Mouse (Mus musculus) ES-Bruce4 (cell line): ENCODE data around the gene Olfr460. TPM values are rescaled to one million over a fixed set of nuclear protein-coding genes. Genes with fewer than 3 reads are reported as not detected.
A peak's percentile ranks its signal among the peaks of the same experiment; 100 is the strongest.

Experiments
- H3K27ac ChIP-seq: 2 replicates; pipeline ENCODE4 v1.5.1; 2012; ENCODE audit warnings: low read length, inconsistent platforms; ENCODE audit not compliant: insufficient read depth
- H3K27me3 ChIP-seq: 2 replicates; pipeline ENCODE4 v1.6.1; 2012; ENCODE audit warnings: mild to moderate bottlenecking, low read length, inconsistent platforms; ENCODE audit not compliant: control insufficient read depth, poor library complexity, insufficient read depth, severe bottlenecking
- H3K36me3 ChIP-seq: 2 replicates; pipeline ENCODE4 v1.6.1; 2012; ENCODE audit warnings: inconsistent platforms, mild to moderate bottlenecking, low read length, moderate library complexity; ENCODE audit not compliant: control insufficient read depth, poor library complexity, insufficient read depth, severe bottlenecking
- H3K4me1 ChIP-seq: one replicate; pipeline ENCODE4 v1.8.1; 2011; ENCODE audit warnings: low read length; ENCODE audit not compliant: control insufficient read depth, insufficient read depth
- H3K4me3 ChIP-seq: 2 replicates; pipeline ENCODE4 v1.5.1; 2011; ENCODE audit warnings: low read depth, mild to moderate bottlenecking, low read length
- H3K9ac ChIP-seq: 2 replicates; pipeline ENCODE4 v1.6.1; 2012; ENCODE audit warnings: low read depth, mild to moderate bottlenecking, inconsistent platforms; ENCODE audit not compliant: poor library complexity, severe bottlenecking
- H3K9me3 ChIP-seq: replicated peaks from 2 replicates; pipeline ENCODE4 v1.6.1; 2012; ENCODE audit warnings: mild to moderate bottlenecking, low read length, inconsistent platforms; ENCODE audit not compliant: control insufficient read depth, poor library complexity, insufficient read depth, severe bottlenecking
- CTCF ChIP-seq: IDR thresholded peaks from one replicate; pipeline ENCODE4 v1.8.1; 2011; ENCODE audit warnings: low read depth, low read length
- EP300 ChIP-seq: IDR thresholded peaks from 2 replicates; pipeline ENCODE4 v1.6.1; 2011; ENCODE audit warnings: low read depth, low read length; ENCODE audit not compliant: insufficient read depth
- POLR2A ChIP-seq: IDR thresholded peaks from one replicate; pipeline ENCODE4 v1.8.1; 2011; ENCODE audit warnings: low read length; ENCODE audit not compliant: insufficient read depth
- polyA plus RNA-seq: library from polyadenylated mRNA; stranded (reverse); fragments of >200 nt; gene quantifications from 2 replicates; pipeline ENCODE4 v1.2.4, GENCODE M21; 2011; ENCODE audit warnings: low read depth; ENCODE audit not compliant: missing spikeins, insufficient read depth, insufficient read length

Olfr460 gene
- polyA plus RNA-seq, 1 experiment = not detected

DNA sequence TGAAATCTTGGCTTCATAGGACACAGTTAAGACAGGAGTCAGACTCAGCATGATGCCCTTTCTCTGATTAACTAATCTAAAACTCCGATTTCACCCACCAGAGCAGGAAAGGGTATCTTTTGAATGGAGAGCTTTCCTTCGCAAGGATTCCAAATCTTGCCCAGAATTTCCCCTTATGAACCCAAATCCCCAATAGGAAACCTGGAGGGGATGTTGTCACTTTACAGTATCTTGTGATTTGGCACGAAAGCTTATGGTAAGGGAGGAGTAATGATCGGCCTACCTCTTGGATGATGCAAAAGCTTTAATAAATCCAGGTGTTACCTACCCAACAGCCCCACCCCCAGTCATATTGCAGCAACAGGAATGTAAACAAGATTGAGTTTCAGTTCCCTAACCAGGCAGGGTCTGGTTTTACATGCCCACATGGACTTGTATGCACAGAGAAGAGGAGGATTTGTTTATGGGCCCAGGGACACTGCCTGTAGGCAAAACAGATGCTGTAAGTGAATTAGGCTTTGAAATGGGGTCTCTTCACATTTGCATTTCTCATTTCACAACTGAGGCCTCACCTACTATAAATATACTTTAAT, 44.1 kb downstream of the Olfr460 start, which contains the start of gene Tas2r138:
Gene Tas2r138 (minus strand): TSS at position 51 of the 593 bp plus-strand sequence.
- Histone ChIP-seq H3K9me3 (no peaks in the 10 kb centered on the region), H3K9ac (no peak within 1 kb of the TSS), H3K27me3 (no peaks in the 10 kb centered on the region), H3K4me1 (no peaks in the 10 kb centered on the region), H3K36me3 (no peaks in the 10 kb centered on the region), H3K27ac (no peak within 1 kb of the TSS), H3K4me3 (no peak within 1 kb of the TSS)
- TF ChIP-seq CTCF = no peak
- TF ChIP-seq POLR2A = no peak
- no peak for TF ChIP-seq EP300

DNA sequence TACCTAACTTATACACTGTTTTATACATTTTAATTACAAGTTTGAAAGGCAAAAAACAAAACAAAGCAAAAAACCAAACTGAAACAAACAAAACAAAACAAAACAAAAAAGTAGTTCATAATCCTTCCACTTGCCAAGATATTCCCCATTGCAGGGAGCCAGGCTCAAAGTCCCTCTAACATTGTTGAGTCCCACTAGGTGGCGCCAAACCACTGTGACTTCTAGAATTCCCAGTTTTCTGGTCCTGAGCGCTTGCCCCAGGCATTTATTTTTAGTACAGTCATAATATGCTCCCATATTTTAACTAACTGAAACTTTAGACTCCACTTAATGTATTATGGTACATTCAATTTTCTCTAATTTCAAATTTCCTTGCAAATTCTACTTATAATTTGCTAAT, 48.7 kb downstream of the Olfr460 start:
- H3K36me3 ChIP-seq = no peaks in the 10 kb centered on the region
- H3K4me1 ChIP-seq = no peaks in the 10 kb centered on the region
- H3K9ac ChIP-seq = no peak overlapping the region
- H3K9me3 ChIP-seq = no peaks in the 10 kb centered on the region
- TF ChIP-seq CTCF (peak; percentile 45), EP300 (no peak), POLR2A (no peak)
- no peak overlapping the region for H3K27ac ChIP-seq
- no peak overlapping the region for H3K4me3 ChIP-seq
- H3K27me3 ChIP-seq = no peaks in the 10 kb centered on the region

Other genes with a start within 250 kb of the Olfr460 start
- 34.7 and 37.4 TPM in 2 replicates for gene Agk, start 244.3 kb upstream of the Olfr460 start, polyA plus RNA-seq
- 5.8 and 6.4 TPM in 2 replicates for gene E330009J07Rik, start 133.4 kb upstream of the Olfr460 start, polyA plus RNA-seq
- gene Wee2, start 130.4 kb upstream of the Olfr460 start, polyA plus RNA-seq = not detected in 2 replicates
- 130 and 143 TPM in 2 replicates for gene Ssbp1, start 98.1 kb upstream of the Olfr460 start, polyA plus RNA-seq
- 0.94 TPM in 1 of 2 replicates, not detected in the other for gene Tas2r137, start 78.3 kb upstream of the Olfr460 start, polyA plus RNA-seq
- 0.60 and 0.67 TPM in 2 replicates for gene Tas2r108, start 76.0 kb upstream of the Olfr460 start, polyA plus RNA-seq
- gene Prss37, start 50.0 kb upstream of the Olfr460 start, polyA plus RNA-seq = not detected in 2 replicates
- not detected in 2 replicates for gene Olfr461, start 14.4 kb upstream of the Olfr460 start, polyA plus RNA-seq
- not detected in 2 replicates for gene Clec5a, start 16.3 kb downstream of the Olfr460 start, polyA plus RNA-seq
- gene Tas2r138, start 43.8 kb downstream of the Olfr460 start, polyA plus RNA-seq = not detected in 2 replicates
- 0.09 TPM in 1 of 2 replicates, not detected in the other for gene Mgam, start 59.3 kb downstream of the Olfr460 start, polyA plus RNA-seq